Mouse (Mus musculus): ENCODE data around the gene Furin. TPM values are rescaled to one million over a fixed set of nuclear protein-coding genes. Genes with fewer than 3 reads are reported as not detected.
"Not testable (repeated sequence)": the region's sequence is repeated elsewhere in the genome, so short reads cannot be mapped to it uniquely, and the experiment has no call there.

Furin gene
- polyA plus RNA-seq, 1 experiment: 8.3 TPM

GRCm38 (mm10) chr7:80401041-80401859 lies 4.0 kb downstream of the Furin start:
- H3K27ac ChIP-seq (ENCODE audit: control insufficient read depth, insufficient read depth, low read depth, low read length): peak overlapping the region; percentile 61

DNA sequence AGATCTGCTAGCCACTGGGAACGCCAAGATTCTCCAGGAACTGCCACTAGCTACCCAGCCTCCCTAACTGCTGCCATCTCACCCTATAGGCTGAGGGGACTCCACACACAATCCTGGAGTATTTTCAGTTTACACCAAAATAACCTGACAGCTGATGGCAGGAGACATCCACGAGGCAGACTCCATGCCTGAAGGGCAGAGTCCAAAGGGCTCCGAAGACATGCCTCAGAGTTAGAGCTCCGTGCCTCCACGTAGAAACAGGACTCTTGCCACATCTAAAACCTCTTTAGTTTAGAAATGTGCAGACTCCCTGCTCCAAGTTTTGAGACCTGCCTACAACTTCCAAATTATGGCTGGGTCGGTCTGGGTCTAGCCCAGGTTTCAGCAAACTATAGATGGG lies 4.7 kb downstream of the Furin start:
- H3K36me3 ChIP-seq (ENCODE audit: control insufficient read depth, insufficient read depth, low read length): no peaks in the 10 kb centered on the region
- H3K4me3 ChIP-seq (ENCODE audit: control insufficient read depth, low read depth, low read length): no peak overlapping the region
- no peak overlapping the region for H3K27ac ChIP-seq (ENCODE audit: control insufficient read depth, insufficient read depth, low read depth, low read length)
- no peak for TF ChIP-seq POLR2A (IDR thresholded peaks at IDR 0.05; ENCODE audit: control insufficient read depth, low read depth, low read length)
- no peak for TF ChIP-seq CTCF (IDR thresholded peaks at IDR 0.05; ENCODE audit: control insufficient read depth, insufficient read depth, insufficient replicate concordance, low read depth, low read length)
- no peaks in the 10 kb centered on the region for H3K27me3 ChIP-seq (ENCODE audit: control insufficient read depth, insufficient read depth, low read length)
- H3K4me1 ChIP-seq (ENCODE audit: control insufficient read depth, insufficient read depth, low read length): peaks cover 9% of the 10 kb centered on the region

More at GRCm38 (mm10) chr7:80401041-80401859, 4.0 kb downstream of the Furin start:
- no peaks in the 10 kb centered on the region for H3K27me3 ChIP-seq (ENCODE audit: control insufficient read depth, insufficient read depth, low read length)
- H3K36me3 ChIP-seq (ENCODE audit: control insufficient read depth, insufficient read depth, low read length): no peaks in the 10 kb centered on the region
- H3K4me3 ChIP-seq (ENCODE audit: control insufficient read depth, low read depth, low read length): peak overlapping the region; percentile 78
- peaks cover 9% of the 10 kb centered on the region for H3K4me1 ChIP-seq (ENCODE audit: control insufficient read depth, insufficient read depth, low read length)
- no peak for TF ChIP-seq CTCF (IDR thresholded peaks at IDR 0.05; ENCODE audit: control insufficient read depth, insufficient read depth, insufficient replicate concordance, low read depth, low read length)
- TF ChIP-seq POLR2A (IDR thresholded peaks at IDR 0.05; ENCODE audit: control insufficient read depth, low read depth, low read length): no peak

DNA sequence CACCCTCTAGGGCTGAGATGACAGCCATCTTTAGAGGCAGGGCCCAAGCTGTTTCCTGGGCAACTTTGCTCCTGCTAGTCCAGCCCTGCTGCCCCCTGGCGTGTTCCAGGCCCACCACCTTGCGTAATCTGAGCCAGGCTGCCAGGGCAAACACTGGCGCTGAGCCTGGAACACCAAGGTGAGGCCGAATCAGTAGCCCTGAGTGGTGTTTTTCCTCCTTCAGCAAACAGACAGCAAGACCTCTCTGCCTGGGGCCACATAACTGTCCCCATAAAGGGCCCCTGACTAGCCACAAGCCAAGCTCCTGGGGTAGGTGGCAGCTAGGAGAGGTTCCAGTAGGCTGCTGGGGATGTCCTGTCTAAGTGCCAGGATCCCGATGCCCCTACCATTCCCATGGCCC lies 5.1 kb downstream of the Furin start:
- no peaks in the 10 kb centered on the region for H3K36me3 ChIP-seq (ENCODE audit: control insufficient read depth, insufficient read depth, low read length)
- no peaks in the 10 kb centered on the region for H3K27me3 ChIP-seq (ENCODE audit: control insufficient read depth, insufficient read depth, low read length)
- peaks cover 9% of the 10 kb centered on the region for H3K4me1 ChIP-seq (ENCODE audit: control insufficient read depth, insufficient read depth, low read length)
- TF ChIP-seq POLR2A (IDR thresholded peaks at IDR 0.05; ENCODE audit: control insufficient read depth, low read depth, low read length): no peak
- no peak for TF ChIP-seq CTCF (IDR thresholded peaks at IDR 0.05; ENCODE audit: control insufficient read depth, insufficient read depth, insufficient replicate concordance, low read depth, low read length)
- H3K27ac ChIP-seq (ENCODE audit: control insufficient read depth, insufficient read depth, low read depth, low read length): no peak overlapping the region
- no peak overlapping the region for H3K4me3 ChIP-seq (ENCODE audit: control insufficient read depth, low read depth, low read length)

DNA sequence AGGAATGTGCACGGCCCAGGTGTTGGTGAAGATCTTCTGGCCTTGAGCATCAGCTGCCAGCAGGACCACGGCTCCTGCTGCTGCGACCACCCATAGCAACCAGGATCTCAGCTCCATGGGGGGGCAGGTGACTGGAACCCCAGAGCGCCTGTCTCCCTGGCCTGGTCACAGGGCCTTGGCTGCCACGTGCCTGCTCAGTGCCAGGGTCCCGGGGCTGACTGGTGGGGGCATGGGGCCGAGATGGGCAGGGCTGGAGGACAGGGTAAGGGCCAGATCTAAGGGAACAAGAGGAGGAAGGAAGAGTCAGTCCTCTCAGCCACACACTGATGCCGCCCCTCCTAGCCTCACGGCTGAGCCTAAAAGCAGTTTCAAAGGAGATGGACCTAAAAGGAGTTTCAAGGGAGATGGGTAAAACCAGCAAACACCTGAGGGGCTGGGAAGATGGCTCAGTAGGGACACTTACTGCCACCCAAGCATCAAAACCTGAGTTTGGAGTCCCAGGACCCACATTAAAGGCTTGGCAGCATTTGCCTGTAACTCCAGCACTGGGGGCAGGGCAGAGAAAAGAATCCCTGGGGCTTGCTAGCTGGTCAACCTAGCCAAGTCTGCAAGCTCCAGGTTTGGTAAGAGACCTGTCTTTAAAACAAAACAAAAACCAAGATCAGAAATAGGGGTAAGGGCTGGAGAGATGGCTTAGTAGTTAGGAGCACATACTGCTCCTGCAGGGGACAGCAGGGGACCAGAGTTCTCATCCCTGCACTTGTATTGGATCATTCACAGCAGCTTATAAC lies 6.4 kb downstream of the Furin start:
- no peaks in the 10 kb centered on the region for H3K36me3 ChIP-seq (ENCODE audit: control insufficient read depth, insufficient read depth, low read length)
- TF ChIP-seq POLR2A (IDR thresholded peaks at IDR 0.05; ENCODE audit: control insufficient read depth, low read depth, low read length): no peak
- TF ChIP-seq CTCF (IDR thresholded peaks at IDR 0.05; ENCODE audit: control insufficient read depth, insufficient read depth, insufficient replicate concordance, low read depth, low read length): no peak
- no peaks in the 10 kb centered on the region for H3K27me3 ChIP-seq (ENCODE audit: control insufficient read depth, insufficient read depth, low read length)
- peaks cover 5% of the 10 kb centered on the region for H3K4me1 ChIP-seq (ENCODE audit: control insufficient read depth, insufficient read depth, low read length)
- no peak overlapping the region for H3K4me3 ChIP-seq (ENCODE audit: control insufficient read depth, low read depth, low read length)
- no peak overlapping the region for H3K27ac ChIP-seq (ENCODE audit: control insufficient read depth, insufficient read depth, low read depth, low read length)

DNA sequence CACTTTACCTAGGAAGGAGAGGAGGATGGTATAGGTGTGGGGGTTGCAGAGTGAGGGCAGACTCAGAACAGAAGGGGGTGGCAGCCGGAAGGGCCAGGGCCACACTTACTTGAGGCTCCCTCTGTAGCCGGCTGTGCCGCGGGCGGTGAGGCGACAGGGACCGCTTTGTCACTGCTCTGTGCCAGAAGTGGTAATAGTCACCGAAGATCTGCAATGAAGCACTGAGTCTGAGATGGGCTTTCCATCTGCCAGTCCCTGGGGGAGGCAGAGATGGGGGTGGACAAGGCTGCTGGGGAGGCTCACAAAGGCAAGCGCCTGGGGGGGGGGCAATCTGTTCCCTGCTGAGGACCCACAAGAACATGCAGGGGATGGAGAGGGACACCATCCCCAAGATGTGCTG lies 7.2 kb downstream of the Furin start:
- H3K27ac ChIP-seq (ENCODE audit: control insufficient read depth, insufficient read depth, low read depth, low read length): no peak overlapping the region
- H3K4me1 ChIP-seq (ENCODE audit: control insufficient read depth, insufficient read depth, low read length): peaks cover 5% of the 10 kb centered on the region
- H3K36me3 ChIP-seq (ENCODE audit: control insufficient read depth, insufficient read depth, low read length): no peaks in the 10 kb centered on the region
- H3K4me3 ChIP-seq (ENCODE audit: control insufficient read depth, low read depth, low read length): no peak overlapping the region
- no peaks in the 10 kb centered on the region for H3K27me3 ChIP-seq (ENCODE audit: control insufficient read depth, insufficient read depth, low read length)
- TF ChIP-seq CTCF (IDR thresholded peaks at IDR 0.05; ENCODE audit: control insufficient read depth, insufficient read depth, insufficient replicate concordance, low read depth, low read length) (no peak), POLR2A (IDR thresholded peaks at IDR 0.05; ENCODE audit: control insufficient read depth, low read depth, low read length) (no peak)

GRCm38 (mm10) chr7:80396427-80396826 lies 8.8 kb downstream of the Furin start:
- not testable (repeated sequence) for H3K27me3 ChIP-seq (ENCODE audit: control insufficient read depth, insufficient read depth, low read length); H3K27ac ChIP-seq (ENCODE audit: control insufficient read depth, insufficient read depth, low read depth, low read length); H3K4me1 ChIP-seq (ENCODE audit: control insufficient read depth, insufficient read depth, low read length); H3K36me3 ChIP-seq (ENCODE audit: control insufficient read depth, insufficient read depth, low read length); H3K4me3 ChIP-seq (ENCODE audit: control insufficient read depth, low read depth, low read length)

DNA sequence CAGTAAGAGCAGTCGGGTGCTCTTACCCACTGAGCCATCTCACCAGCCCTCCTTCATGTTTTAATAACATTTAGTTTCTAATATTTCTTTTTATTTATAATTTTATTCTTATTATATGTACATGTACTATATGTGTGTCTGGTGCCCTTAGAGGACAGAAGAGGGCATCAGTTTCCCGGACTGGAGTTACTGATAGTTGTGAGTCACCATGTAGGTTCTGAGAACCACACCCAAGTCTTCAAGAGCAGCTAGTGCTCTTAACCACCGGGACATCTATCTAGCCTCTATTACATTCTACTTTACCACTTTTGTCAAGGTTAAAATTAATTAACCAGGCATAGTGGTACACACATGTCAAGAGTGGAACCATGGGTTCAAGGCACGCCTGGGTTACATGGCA lies 10.6 kb downstream of the Furin start:
- Histone ChIP-seq H3K4me1 (ENCODE audit: control insufficient read depth, insufficient read depth, low read length) (no peaks in the 10 kb centered on the region), H3K36me3 (ENCODE audit: control insufficient read depth, insufficient read depth, low read length) (no peaks in the 10 kb centered on the region), H3K4me3 (ENCODE audit: control insufficient read depth, low read depth, low read length) (no peak overlapping the region), H3K27ac (ENCODE audit: control insufficient read depth, insufficient read depth, low read depth, low read length) (no peak overlapping the region), H3K27me3 (ENCODE audit: control insufficient read depth, insufficient read depth, low read length) (no peaks in the 10 kb centered on the region)
- TF ChIP-seq CTCF (IDR thresholded peaks at IDR 0.05; ENCODE audit: control insufficient read depth, insufficient read depth, insufficient replicate concordance, low read depth, low read length): no peak
- TF ChIP-seq POLR2A (IDR thresholded peaks at IDR 0.05; ENCODE audit: control insufficient read depth, low read depth, low read length): no peak
